ENCODE assay signal across 8 mouse cellular contexts in the genomic region with DNA sequence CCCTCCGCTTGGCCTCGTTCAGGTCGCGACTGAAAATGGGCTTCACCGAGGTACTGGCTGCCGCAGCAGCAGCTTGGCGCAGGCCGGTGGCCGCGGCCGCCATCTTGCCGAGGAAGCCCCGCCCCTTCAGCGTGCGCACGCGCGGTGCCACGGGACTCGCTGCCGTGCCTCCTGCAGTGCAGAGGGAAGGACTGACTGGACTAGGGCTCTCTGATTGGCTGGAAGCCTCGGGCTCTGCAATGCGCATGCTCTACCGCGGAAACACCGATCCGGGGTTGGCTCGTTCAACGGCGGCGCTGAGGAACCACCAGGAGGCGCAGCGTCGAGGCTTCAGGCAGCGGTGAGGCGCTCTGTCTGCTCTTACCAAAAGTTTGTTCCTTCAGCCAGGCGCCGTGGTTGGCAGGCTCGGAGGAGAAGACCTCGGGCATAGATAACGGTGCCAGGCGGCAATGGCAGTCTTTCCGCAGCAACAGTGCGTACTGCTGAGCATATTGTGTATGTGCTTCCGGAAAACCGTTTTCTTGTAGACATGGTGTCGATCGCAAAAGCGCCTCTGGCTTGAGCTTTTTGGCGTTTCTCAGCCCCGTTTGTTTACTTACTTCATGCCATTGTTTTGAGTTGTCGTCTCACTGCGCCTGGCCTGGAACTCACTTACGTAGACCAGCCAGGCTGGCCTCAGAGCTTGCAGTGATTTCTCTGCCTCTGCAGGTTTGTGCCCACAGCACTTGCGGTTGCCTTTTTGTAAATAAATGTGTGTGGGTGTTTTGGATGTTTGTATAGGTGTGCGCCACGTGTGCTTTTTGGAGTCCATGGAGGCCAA. TPM values are rescaled to one million over a fixed set of nuclear protein-coding genes. Genes with fewer than 3 reads are reported as not detected.
DNase-seq lines count a peak whose midpoint lies in the region; ATAC-seq lines count a peak whose summit lies in the region.

A gene (minus strand): TSS at position 197 of the 820 bp plus-strand sequence.

- H3K36me3 ChIP-seq in hindbrain, embryonic 15.5 days: peaks cover 12% of the 10 kb centered on the region

- H3K9me3 ChIP-seq in hindbrain, embryonic 15.5 days: no peaks in the 10 kb centered on the region

- H3K27ac ChIP-seq in hindbrain, embryonic 15.5 days (replicated peaks): peak within 1 kb of the TSS; percentile 85

- 2% methylated on average over 57 of the region's 57 CpGs for WGBS in hindbrain, embryonic 15.5 days

- peak; percentile 98 for ATAC-seq in hindbrain, embryonic 15.5 days (ENCODE audit: low FRiP score, low read depth)

- peak within 1 kb of the TSS; percentile 71 for H3K4me2 ChIP-seq in hindbrain, embryonic 15.5 days

- peak; percentile 98 for DNase-seq in T-cell, adult 2 months (ENCODE audit: low spot score)
- peak; percentile 97 to 98 for DNase-seq in cerebellum, postnatal 36 days
- peak; percentile 96 for DNase-seq in frontal cortex, postnatal 36 days (ENCODE audit: low spot score in 2 of 2)
- DNase-seq in left cerebral cortex, adult 11 months (ENCODE audit: low spot score): peak; percentile 95
- peak; percentile 98 for DNase-seq in lung, postnatal 4 days
- peak; percentile 95 for DNase-seq in retina, postnatal 7 days (ENCODE audit: low read depth, low spot score)
- DNase-seq in urinary bladder, adult 2 months (ENCODE audit: low spot score): peak; percentile 92

- H3K9ac ChIP-seq in hindbrain, embryonic 15.5 days: peak within 1 kb of the TSS; percentile 84

- no peaks in the 10 kb centered on the region for H3K27me3 ChIP-seq in hindbrain, embryonic 15.5 days

- H3K4me1 ChIP-seq in hindbrain, embryonic 15.5 days (replicated peaks): peaks cover 25% of the 10 kb centered on the region

- H3K4me3 ChIP-seq in hindbrain, embryonic 15.5 days: peak within 1 kb of the TSS; percentile 63

RNA-seq across cellular contexts. Expression of the gene that starts here (rescaled TPM):
- polyA plus RNA-seq in hindbrain, embryonic 15.5 days (2015; fragmentation: Nextera tagmentation; extraction: Ambion mirVana): 352 and 391 TPM in 2 replicates
- polyA plus RNA-seq in urinary bladder, adult 2 months (2012; rRNA removed): 429 and 475 TPM in 2 replicates

Comparison
In these comparisons a context has a peak if more than half of its experiments do, and no peak if none do; other contexts are left out.
1. Peak in every context shown above with its lines: DNase-seq, ATAC-seq, H3K4me3 ChIP-seq and H3K27ac ChIP-seq.